Comparison of ENCODE assay signal across 15 mouse cellular contexts in the genomic region with DNA sequence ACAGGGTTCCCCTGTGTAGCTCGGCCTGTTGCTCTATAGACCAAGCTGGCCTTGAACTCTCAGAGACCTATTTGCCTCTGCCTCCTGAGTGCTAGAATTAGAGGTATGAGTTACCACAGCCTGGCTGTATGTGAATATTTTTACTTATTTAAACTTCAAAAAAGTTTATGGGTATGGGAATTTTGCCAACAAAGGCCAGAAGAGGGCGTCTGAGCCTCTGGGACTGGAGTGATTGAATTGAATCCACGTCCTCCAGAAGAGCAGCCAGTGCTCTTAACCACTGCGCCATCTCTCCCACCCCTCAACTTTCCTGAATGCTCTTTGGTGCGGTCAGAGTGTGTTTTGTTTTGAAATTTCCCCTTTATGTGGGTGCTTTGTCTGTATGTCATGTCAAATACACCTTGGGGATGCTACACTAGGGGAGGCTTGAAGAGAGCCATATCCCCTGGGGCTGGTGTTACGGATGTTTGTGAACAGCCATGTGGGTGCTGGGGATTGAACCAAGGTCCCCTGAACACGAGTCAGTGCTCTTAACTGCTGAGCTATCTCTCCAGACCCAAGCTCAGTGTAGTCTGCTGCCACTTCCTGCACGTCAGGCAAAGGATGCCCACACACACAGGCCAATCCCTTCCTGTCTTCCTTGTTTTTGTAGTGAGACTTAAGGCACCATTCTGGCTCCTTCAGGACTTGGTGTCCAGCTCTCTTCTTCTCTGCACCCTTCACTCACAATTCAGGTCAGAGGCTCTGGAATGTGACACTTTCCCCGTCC. TPM values are rescaled to one million over a fixed set of nuclear protein-coding genes. Genes with fewer than 3 reads are reported as not detected.
DNase-seq lines count a peak whose midpoint lies in the region; ATAC-seq and TF ChIP-seq lines count a peak whose summit lies in the region.
"Had no signal": no experiment of that assay in that cellular context is flagged by ENCODE, and none has a peak within 500 bp of the region (broad histone marks: within the 10 kb centered on the region; RNA-seq: fewer than 3 reads in every experiment).

No protein-coding gene starts in this region.

- 0 out of 2 replicates have a peak, but pooled peaks cover 4% of the 10 kb centered on the region for H3K4me1 ChIP-seq in intestine, postnatal 0 days (replicated peaks; ENCODE audit: control insufficient read depth, insufficient read depth, low read length)
- H3K4me1 ChIP-seq in intestine, embryonic 16.5 days (ENCODE audit: control insufficient read depth, insufficient read depth, low read length), result peaks cover 18% of the 10 kb centered on the region
- peaks cover 7% of the 10 kb centered on the region for H3K4me1 ChIP-seq in lung, embryonic 14.5 days (ENCODE audit: insufficient read depth)
- H3K4me1 ChIP-seq in MEL (ENCODE audit: control insufficient read depth in 1 of 2, insufficient read depth in 2 of 2, low read length in 2 of 2), result peaks cover 0 to 11% of the 10 kb centered on the region in 2 experiments; a peak in 2 of 4 replicates
- H3K4me1 ChIP-seq in liver, embryonic 15.5 days (replicated peaks), result peaks cover 48% of the 10 kb centered on the region

- peak; percentile 46 for DNase-seq in lung, embryonic 14.5 days
- no peak for DNase-seq in lung, postnatal 10 days
- peak; percentile 51 for DNase-seq in MEL (ENCODE audit: low read depth, low spot score)
- DNase-seq in yolk sac, embryonic 10.5 days (ENCODE audit: low spot score), result no peak
- DNase-seq in thymus, adult 18-20 months, result no peak
- DNase-seq: cerebellum, adult 18-20 months; layer of hippocampus, postnatal 36 days had no signal

- ATAC-seq in intestine, postnatal 0 days, result no peak
- ATAC-seq in intestine, embryonic 16.5 days, result no peak
- ATAC-seq in lung, embryonic 14.5 days (ENCODE audit: insufficient read depth), result no peak
- ATAC-seq in liver, embryonic 15.5 days (ENCODE audit: insufficient read depth), result no peak

- H3K27me3 ChIP-seq in intestine, postnatal 0 days (replicated peaks; ENCODE audit: control insufficient read depth, insufficient read depth, low read length), result no peaks in the 10 kb centered on the region
- no peaks in the 10 kb centered on the region for H3K27me3 ChIP-seq in intestine, embryonic 16.5 days (replicated peaks; ENCODE audit: control insufficient read depth, insufficient read depth, low read length)
- no peaks in the 10 kb centered on the region for H3K27me3 ChIP-seq in lung, embryonic 14.5 days (ENCODE audit: insufficient read depth, low read length)
- no peaks in the 10 kb centered on the region for H3K27me3 ChIP-seq in MEL (ENCODE audit: control insufficient read depth in 1 of 2, insufficient read depth in 2 of 2, low read length in 2 of 2)
- H3K27me3 ChIP-seq in liver, embryonic 15.5 days, result no peaks in the 10 kb centered on the region
- H3K27me3 ChIP-seq: CH12.LX; forebrain, embryonic 12.5 days; heart, embryonic 13.5 days; midbrain, embryonic 12.5 days had no signal

- H3K4me2 ChIP-seq in intestine, postnatal 0 days (replicated peaks; ENCODE audit: low read depth), result no peak overlapping the region
- H3K4me2 ChIP-seq in intestine, embryonic 16.5 days (ENCODE audit: low read depth, low read length), result no peak overlapping the region
- no peak overlapping the region for H3K4me2 ChIP-seq in lung, embryonic 14.5 days
- no peak overlapping the region for H3K4me2 ChIP-seq in liver, embryonic 15.5 days
- H3K4me2 ChIP-seq: forebrain, embryonic 12.5 days; heart, embryonic 13.5 days; midbrain, embryonic 12.5 days had no signal

- 67% methylated on average over 9 of the region's 9 CpGs for WGBS in intestine, postnatal 0 days
- 68% methylated on average over 9 of the region's 9 CpGs for WGBS in intestine, embryonic 16.5 days
- 62% methylated on average over 9 of the region's 9 CpGs for WGBS in lung, embryonic 14.5 days
- 61% methylated on average over 9 of the region's 9 CpGs for WGBS in liver, embryonic 15.5 days (ENCODE audit: insufficient replicate concordance)

- TF ChIP-seq RAD21 in MEL (IDR thresholded peaks at IDR 0.05; ENCODE audit: low read depth, low read length), result no peak

- H3K79me2 ChIP-seq in MEL (ENCODE audit: control insufficient read depth, insufficient read depth, low read length, poor library complexity), result peaks cover 20% of the 10 kb centered on the region

- H3K36me3 ChIP-seq in intestine, postnatal 0 days (ENCODE audit: control insufficient read depth, insufficient read depth), result peaks cover 58% of the 10 kb centered on the region
- H3K36me3 ChIP-seq in intestine, embryonic 16.5 days (ENCODE audit: control insufficient read depth, insufficient read depth, low read length), result peaks cover 12% of the 10 kb centered on the region
- H3K36me3 ChIP-seq in lung, embryonic 14.5 days (ENCODE audit: insufficient read depth), result peaks cover 78% of the 10 kb centered on the region
- peaks cover 13% of the 10 kb centered on the region in 2 experiments for H3K36me3 ChIP-seq in MEL (ENCODE audit: control insufficient read depth in 1 of 2, insufficient read depth in 2 of 2, low read length in 2 of 2)
- H3K36me3 ChIP-seq in liver, embryonic 15.5 days (replicated peaks), result peaks cover 89% of the 10 kb centered on the region

- no peaks in the 10 kb centered on the region for H3K9me3 ChIP-seq in intestine, postnatal 0 days (ENCODE audit: control insufficient read depth)
- no peaks in the 10 kb centered on the region for H3K9me3 ChIP-seq in intestine, embryonic 16.5 days (ENCODE audit: control insufficient read depth, low read length)
- no peaks in the 10 kb centered on the region for H3K9me3 ChIP-seq in lung, embryonic 14.5 days (ENCODE audit: low read depth, low read length)
- H3K9me3 ChIP-seq in MEL (replicated peaks; ENCODE audit: insufficient read depth, low read length), result no peaks in the 10 kb centered on the region
- H3K9me3 ChIP-seq in liver, embryonic 15.5 days (replicated peaks), result no peaks in the 10 kb centered on the region
- H3K9me3 ChIP-seq: forebrain, embryonic 12.5 days; heart, embryonic 13.5 days; limb, embryonic 10.5 days; midbrain, embryonic 12.5 days had no signal

- H3K27ac ChIP-seq in intestine, postnatal 0 days (ENCODE audit: low read depth, low read length), result no peak overlapping the region
- H3K27ac ChIP-seq in intestine, embryonic 16.5 days (ENCODE audit: low read length), result no peak overlapping the region
- no peak overlapping the region for H3K27ac ChIP-seq in lung, embryonic 14.5 days (ENCODE audit: low read depth)
- no peak overlapping the region for H3K27ac ChIP-seq in MEL (ENCODE audit: control insufficient read depth, low read depth, low read length)
- peak overlapping the region; percentile 74 for H3K27ac ChIP-seq in liver, embryonic 15.5 days (replicated peaks)
- H3K27ac ChIP-seq: forebrain, embryonic 12.5 days; heart, embryonic 13.5 days; limb, embryonic 10.5 days; midbrain, embryonic 12.5 days had no signal

- no peak overlapping the region for H3K9ac ChIP-seq in intestine, postnatal 0 days (ENCODE audit: low read depth, low read length)
- H3K9ac ChIP-seq in intestine, embryonic 16.5 days (ENCODE audit: low read depth, low read length), result no peak overlapping the region
- no peak overlapping the region for H3K9ac ChIP-seq in lung, embryonic 14.5 days
- no peak overlapping the region for H3K9ac ChIP-seq in MEL (ENCODE audit: control insufficient read depth, low read depth, low read length, poor library complexity, severe bottlenecking)
- no peak overlapping the region for H3K9ac ChIP-seq in liver, embryonic 15.5 days
- H3K9ac ChIP-seq: forebrain, embryonic 12.5 days; heart, embryonic 13.5 days; midbrain, embryonic 12.5 days had no signal

- no peak for TF ChIP-seq EP300 in MEL (IDR thresholded peaks at IDR 0.05; ENCODE audit: low read depth in 1 of 2, low read length in 2 of 2)

- TF ChIP-seq CTCF in intestine, postnatal 0 days (IDR thresholded peaks at IDR 0.05; ENCODE audit: low read depth), result peak; percentile 41; the same call in 1 of the 2 replicates
- no peak for TF ChIP-seq CTCF in lung, embryonic 14.5 days (IDR thresholded peaks at IDR 0.05; ENCODE audit: low read depth)
- peak; percentile 16 to 45 (median 33) for TF ChIP-seq CTCF in MEL (IDR thresholded peaks at IDR 0.05 in 2 of 3, conservative IDR thresholded peaks at IDR 0.05 in 1 of 3; ENCODE audit: control insufficient read depth in 1 of 3, insufficient read depth in 1 of 3, low read depth in 2 of 3, low read length in 3 of 3, poor library complexity in 1 of 3, severe bottlenecking in 1 of 3)

- TF ChIP-seq POLR2A in MEL (IDR thresholded peaks at IDR 0.05; ENCODE audit: control insufficient read depth in 1 of 2, insufficient read depth in 1 of 2, low read depth in 1 of 2, low read length in 2 of 2, poor library complexity in 1 of 2), result no peak

- no peak overlapping the region for H3K4me3 ChIP-seq in intestine, postnatal 0 days (ENCODE audit: low read depth, low read length)
- no peak overlapping the region for H3K4me3 ChIP-seq in intestine, embryonic 16.5 days (ENCODE audit: low read length)
- H3K4me3 ChIP-seq in lung, embryonic 14.5 days (ENCODE audit: low read depth, low read length), result no peak overlapping the region
- H3K4me3 ChIP-seq in MEL (ENCODE audit: control insufficient read depth in 1 of 2, insufficient read depth in 1 of 2, low read depth in 2 of 2, low read length in 2 of 2), result no peak overlapping the region
- no peak overlapping the region for H3K4me3 ChIP-seq in liver, embryonic 15.5 days (replicated peaks)
- H3K4me3 ChIP-seq: forebrain, embryonic 12.5 days; heart, embryonic 13.5 days; limb, embryonic 10.5 days; midbrain, embryonic 12.5 days had no signal

RNA-seq across cellular contexts. Expression of gene Txn2, which starts 5.4 kb away (rescaled TPM):
- 165 and 173 TPM in 2 replicates for polyA plus RNA-seq in intestine, postnatal 0 days (2015; fragmentation: Nextera tagmentation; extraction: Ambion mirVana)
- 357 and 388 TPM in 2 replicates for polyA plus RNA-seq in intestine, embryonic 16.5 days (2015; fragmentation: Nextera tagmentation; extraction: Ambion mirVana)
- 209 and 227 TPM in 2 replicates for polyA plus RNA-seq in lung, embryonic 14.5 days (2014; fragmentation: Nextera tagmentation; extraction: Ambion mirVana)
- 188 and 207 TPM in 2 replicates for total RNA-seq in MEL (2012; rRNA removed)
- 100 to 1,000 TPM; 114 to 416 TPM for polyA plus RNA-seq in MEL (2012; ENCODE audit: insufficient read depth in 1 of 2, insufficient read length in 2 of 2, low read depth in 1 of 2, low replicate concordance in 2 of 2, missing spikeins in 1 of 2)
- 185 and 208 TPM in 2 replicates for polyA plus RNA-seq in liver, embryonic 15.5 days (2015; fragmentation: Nextera tagmentation; extraction: Ambion mirVana)

RNA-seq across cellular contexts. Expression of gene Foxred2, which starts 33.1 kb away (rescaled TPM):
- 0.33 and 0.46 TPM in 2 replicates for polyA plus RNA-seq in intestine, postnatal 0 days (2015; fragmentation: Nextera tagmentation; extraction: Ambion mirVana)
- polyA plus RNA-seq in intestine, embryonic 16.5 days (2015; fragmentation: Nextera tagmentation; extraction: Ambion mirVana), result 1.8 and 2.0 TPM in 2 replicates
- polyA plus RNA-seq in lung, embryonic 14.5 days (2014; fragmentation: Nextera tagmentation; extraction: Ambion mirVana), result 5.4 and 5.7 TPM in 2 replicates
- total RNA-seq in MEL (2012; rRNA removed), result 6.3 and 9.9 TPM in 2 replicates
- polyA plus RNA-seq in MEL (2012; ENCODE audit: insufficient read depth in 1 of 2, insufficient read length in 2 of 2, low read depth in 1 of 2, low replicate concordance in 2 of 2, missing spikeins in 1 of 2), result 10 to 100 TPM in 1 of 2 experiments, not detected in 1; 12.2 TPM
- 1.1 and 1.4 TPM in 2 replicates for polyA plus RNA-seq in liver, embryonic 15.5 days (2015; fragmentation: Nextera tagmentation; extraction: Ambion mirVana)

RNA-seq across cellular contexts. Expression of gene Eif3d, which starts 47.2 kb away (rescaled TPM):
- polyA plus RNA-seq in intestine, postnatal 0 days (2015; fragmentation: Nextera tagmentation; extraction: Ambion mirVana), result 59.5 and 67.4 TPM in 2 replicates
- polyA plus RNA-seq in intestine, embryonic 16.5 days (2015; fragmentation: Nextera tagmentation; extraction: Ambion mirVana), result 166 and 186 TPM in 2 replicates
- 212 and 239 TPM in 2 replicates for polyA plus RNA-seq in lung, embryonic 14.5 days (2014; fragmentation: Nextera tagmentation; extraction: Ambion mirVana)
- 507 and 521 TPM in 2 replicates for total RNA-seq in MEL (2012; rRNA removed)
- polyA plus RNA-seq in MEL (2012; ENCODE audit: insufficient read depth in 1 of 2, insufficient read length in 2 of 2, low read depth in 1 of 2, low replicate concordance in 2 of 2, missing spikeins in 1 of 2), result 100 to 1,000 TPM; 619 to 738 TPM
- polyA plus RNA-seq in liver, embryonic 15.5 days (2015; fragmentation: Nextera tagmentation; extraction: Ambion mirVana), result 139 and 142 TPM in 2 replicates

Comparison
In these comparisons a context has a peak if more than half of its experiments do, and no peak if none do; other contexts are left out.
1. DNase-seq: peak in lung, embryonic 14.5 days (single experiment) and MEL (single experiment); none in lung, postnatal 10 days (single experiment), yolk sac, embryonic 10.5 days (single experiment) and thymus, adult 18-20 months (0 of 2).